Comparison of ENCODE assay signal across 12 mouse cellular contexts in genomic region chr12:32661782-32662413, GRCm38 (mm10).
DNase-seq lines count a peak whose midpoint lies in the region; TF ChIP-seq lines count a peak whose summit lies in the region.
"Had no signal": no experiment of that assay in that cellular context is flagged by ENCODE, and none has a peak within 500 bp of the region (broad histone marks: within the 10 kb centered on the region; RNA-seq: fewer than 3 reads in every experiment).

No protein-coding gene starts in this region.

- TF ChIP-seq EP300 in heart, adult 2 months (IDR thresholded peaks at IDR 0.05; ENCODE audit: insufficient read depth, low read depth, low read length): peak; percentile 98

- WGBS in heart, adult 2 months: 37% methylated on average over 8 of the region's 8 CpGs
- 73% methylated on average over 8 of the region's 8 CpGs for WGBS in heart, embryonic 10.5 days

- peaks cover 4% of the 10 kb centered on the region; the same call in 1 of the 2 replicates for H3K4me1 ChIP-seq in heart, adult 2 months (ENCODE audit: control insufficient read depth, insufficient read depth, low read length)
- H3K4me1 ChIP-seq in heart, embryonic 10.5 days: peaks cover 5% of the 10 kb centered on the region
- H3K4me1 ChIP-seq: embryonic facial prominence, embryonic 15.5 days had no signal

- intact Hi-C loops in heart, adult 2 months (cut with DNase I): loop anchor here (2.0 kb wide), 1 partner anchor 15 kb away; no protein-coding TSS in a partner anchor
- intact Hi-C loops in heart, postnatal 36 days (cut with DNase I): loop anchor here (1.0 kb wide), 1 partner anchor 16 kb away; no protein-coding TSS in a partner anchor

- H3K79me2 ChIP-seq in heart, adult 2 months (replicated peaks; ENCODE audit: control insufficient read depth, insufficient read depth, low read length): no peaks in the 10 kb centered on the region

- H3K27ac ChIP-seq in heart, adult 2 months: peak overlapping the region; percentile 86
- no peak overlapping the region for H3K27ac ChIP-seq in heart, embryonic 10.5 days
- H3K27ac ChIP-seq: embryonic facial prominence, embryonic 15.5 days; liver, embryonic 14.5 days had no signal

- no peaks in the 10 kb centered on the region for H3K9me3 ChIP-seq in heart, embryonic 10.5 days
- H3K9me3 ChIP-seq: embryonic facial prominence, embryonic 15.5 days had no signal

- peak; percentile 49 to 76 for DNase-seq in heart, adult 2 months
- no peak for DNase-seq in heart, embryonic 10.5 days (ENCODE audit: low spot score)
- DNase-seq in urinary bladder, postnatal 14 days (ENCODE audit: low spot score): peak; percentile 26
- DNase-seq in urinary bladder, adult 2 months (ENCODE audit: low spot score): no peak
- peak; percentile 47 to 53 for DNase-seq in heart, postnatal 36 days
- no peak for DNase-seq in embryo, embryonic 9.5 days (ENCODE audit: extremely low spot score)
- no peak for DNase-seq in thymus, postnatal 4 days
- DNase-seq in MN1 (ENCODE audit: low spot score): no peak
- DNase-seq: cerebellum, adult 8-10 months; midbrain, embryonic 14.5 days had no signal

- peaks cover 4% of the 10 kb centered on the region; the same call in 1 of the 2 replicates for H3K36me3 ChIP-seq in heart, adult 2 months (ENCODE audit: control insufficient read depth, insufficient read depth, low read length)
- no peaks in the 10 kb centered on the region for H3K36me3 ChIP-seq in heart, embryonic 10.5 days
- H3K36me3 ChIP-seq: embryonic facial prominence, embryonic 15.5 days had no signal

- no peak overlapping the region for H3K9ac ChIP-seq in heart, adult 2 months (ENCODE audit: low read depth, low read length)
- H3K9ac ChIP-seq: embryonic facial prominence, embryonic 15.5 days; liver, embryonic 14.5 days had no signal

- H3K4me3 ChIP-seq in heart, adult 2 months: no peak overlapping the region
- H3K4me3 ChIP-seq in heart, embryonic 10.5 days: no peak overlapping the region
- H3K4me3 ChIP-seq: embryonic facial prominence, embryonic 15.5 days had no signal

- TF ChIP-seq POLR2A in heart, adult 2 months (IDR thresholded peaks at IDR 0.05; ENCODE audit: insufficient read depth, low read depth, low read length): peak; percentile 58; the same call in 1 of the 2 replicates

- H3K27me3 ChIP-seq in heart, adult 2 months (ENCODE audit: control insufficient read depth, insufficient read depth, low read length): no peaks in the 10 kb centered on the region
- no peaks in the 10 kb centered on the region for H3K27me3 ChIP-seq in heart, embryonic 10.5 days (ENCODE audit: insufficient read depth, poor library complexity, severe bottlenecking)
- H3K27me3 ChIP-seq: embryonic facial prominence, embryonic 15.5 days had no signal

- TF ChIP-seq CTCF in heart, adult 2 months (IDR thresholded peaks at IDR 0.05): no peak

Comparison
In these comparisons a context has a peak if more than half of its experiments do, and no peak if none do; other contexts are left out.
1. DNase-seq: peak in heart, adult 2 months (2 of 2), urinary bladder, postnatal 14 days (single experiment) and heart, postnatal 36 days (2 of 2); none in heart, embryonic 10.5 days (single experiment), urinary bladder, adult 2 months (single experiment), embryo, embryonic 9.5 days (single experiment), thymus, postnatal 4 days (single experiment) and MN1 (single experiment).